Mouse (Mus musculus) gonadal fat pad, adult 2 months (tissue): ENCODE measurements around the gene Wdr31. TPM values are rescaled to one million over a fixed set of nuclear protein-coding genes. Genes with fewer than 3 reads are reported as not detected.
"Not testable (repeated sequence)": the region's sequence is repeated elsewhere in the genome, so short reads cannot be mapped to it uniquely, and the experiment has no call there.

Source experiments
- DNase-seq: peaks from one replicate; pipeline ENCODE4 v3.0.0-alpha.2; 2012; ENCODE audit warnings: low read depth
- polyA plus RNA-seq: library from polyadenylated mRNA; depleted of rRNA; stranded (reverse); fragments of >200 nt; gene quantifications from 2 replicates; pipeline ENCODE4 v1.2.3, GENCODE M21; 2012

Gene Wdr31
- polyA plus RNA-seq, 1 experiment: 4.3 TPM

GRCm38 (mm10) chr4:62495946-62496345, 25.2 kb upstream of the Wdr31 start:
- DNase-seq: no peak

DNA sequence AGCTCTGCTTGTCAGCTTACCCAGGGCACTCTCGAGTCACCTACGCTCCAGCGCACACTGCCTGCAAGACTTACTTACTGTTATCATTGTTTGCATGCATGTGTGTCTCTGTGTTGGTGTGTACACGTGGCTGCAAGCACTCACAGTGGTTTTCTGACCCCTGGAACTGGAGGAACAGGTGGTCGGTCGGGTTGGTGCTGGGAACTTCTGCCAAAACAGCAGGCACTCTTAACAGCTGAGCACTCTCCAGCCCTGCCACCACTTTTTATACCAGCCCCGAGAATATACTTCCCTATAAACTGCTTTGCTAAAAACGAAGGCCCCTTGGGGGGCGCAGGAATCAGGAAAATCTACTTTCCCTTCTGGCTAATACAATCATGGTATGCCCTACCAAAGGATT, 23.5 kb upstream of the Wdr31 start:
- no peak for DNase-seq

DNA sequence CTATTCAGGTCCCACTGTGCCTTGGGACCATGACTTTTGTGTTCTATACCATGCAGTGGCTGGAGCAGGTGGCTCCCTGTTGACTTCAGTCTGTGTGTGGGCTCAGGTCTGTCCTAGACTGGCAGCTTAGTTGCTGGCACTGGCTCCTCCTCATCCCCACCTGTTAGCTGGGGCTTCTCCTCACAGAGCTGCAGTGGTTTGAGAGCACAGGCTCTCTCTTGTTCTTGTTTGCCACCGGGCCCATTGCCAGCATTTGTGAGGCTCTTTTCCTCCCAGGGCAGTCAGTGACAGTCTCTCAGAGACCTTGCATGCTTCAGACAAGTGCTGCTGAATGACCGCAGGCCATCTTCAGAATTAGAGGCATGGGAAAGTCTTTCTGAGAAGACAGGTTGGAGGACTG, 22.0 kb upstream of the Wdr31 start:
- DNase-seq: no peak

GRCm38 (mm10) chr4:62487914-62488313, 17.2 kb upstream of the Wdr31 start:
- no peak for DNase-seq

- DNase-seq: no peak
Measured at GRCm38 (mm10) chr4:62487172-62487571, 16.5 kb upstream of the Wdr31 start.

DNA sequence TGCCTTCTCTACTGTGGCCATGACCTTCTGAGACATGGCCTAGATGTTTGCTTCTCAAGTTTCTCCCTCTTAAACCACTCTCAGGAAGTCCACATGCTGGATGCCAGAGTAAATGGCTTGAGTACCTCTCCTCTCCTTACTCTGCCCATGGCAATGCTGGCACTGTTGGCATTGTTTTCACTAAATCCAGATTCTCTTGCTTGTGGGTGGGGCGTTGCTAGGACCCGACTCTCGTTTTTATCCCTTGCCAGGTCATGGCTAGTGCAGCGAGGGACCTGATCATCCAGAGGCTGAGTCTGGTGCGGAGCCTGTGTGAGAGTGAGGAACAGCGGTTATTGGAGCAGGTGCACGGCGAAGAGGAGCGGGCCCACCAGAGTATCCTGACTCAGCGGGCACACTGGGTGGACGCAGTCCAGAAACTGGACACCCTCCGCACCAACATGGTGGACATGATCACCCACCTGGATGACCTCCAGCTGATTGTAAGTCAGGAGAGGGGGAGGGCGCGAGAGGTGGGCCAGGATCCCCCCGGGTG, 15.5 kb upstream of the Wdr31 start:
- DNase-seq: no peak

GRCm38 (mm10) chr4:62485450-62486161, 14.9 kb upstream of the Wdr31 start:
- DNase-seq: no peak

DNA sequence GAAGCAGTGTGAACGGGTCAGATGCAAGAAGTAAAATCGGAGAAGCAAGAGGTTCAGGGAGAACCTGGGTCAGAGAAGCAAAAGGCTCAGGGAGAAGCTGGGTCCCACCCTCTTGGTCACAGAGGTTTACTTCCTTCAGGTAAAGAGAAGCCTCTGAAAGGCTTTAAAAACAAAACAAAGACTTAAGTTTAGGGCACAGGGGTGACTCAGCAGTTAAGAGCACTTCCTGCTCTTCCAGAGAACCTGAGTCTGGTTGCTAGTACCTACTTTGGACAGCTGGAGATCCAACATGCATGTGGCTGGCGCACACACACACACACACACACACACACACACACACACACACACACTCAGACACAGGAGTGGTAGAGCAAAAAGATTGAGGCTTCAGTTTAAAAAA, 14.2 kb upstream of the Wdr31 start:
- no peak for DNase-seq

GRCm38 (mm10) chr4:62480709-62481605, 10.3 kb upstream of the Wdr31 start:
- DNase-seq: no peak

DNA sequence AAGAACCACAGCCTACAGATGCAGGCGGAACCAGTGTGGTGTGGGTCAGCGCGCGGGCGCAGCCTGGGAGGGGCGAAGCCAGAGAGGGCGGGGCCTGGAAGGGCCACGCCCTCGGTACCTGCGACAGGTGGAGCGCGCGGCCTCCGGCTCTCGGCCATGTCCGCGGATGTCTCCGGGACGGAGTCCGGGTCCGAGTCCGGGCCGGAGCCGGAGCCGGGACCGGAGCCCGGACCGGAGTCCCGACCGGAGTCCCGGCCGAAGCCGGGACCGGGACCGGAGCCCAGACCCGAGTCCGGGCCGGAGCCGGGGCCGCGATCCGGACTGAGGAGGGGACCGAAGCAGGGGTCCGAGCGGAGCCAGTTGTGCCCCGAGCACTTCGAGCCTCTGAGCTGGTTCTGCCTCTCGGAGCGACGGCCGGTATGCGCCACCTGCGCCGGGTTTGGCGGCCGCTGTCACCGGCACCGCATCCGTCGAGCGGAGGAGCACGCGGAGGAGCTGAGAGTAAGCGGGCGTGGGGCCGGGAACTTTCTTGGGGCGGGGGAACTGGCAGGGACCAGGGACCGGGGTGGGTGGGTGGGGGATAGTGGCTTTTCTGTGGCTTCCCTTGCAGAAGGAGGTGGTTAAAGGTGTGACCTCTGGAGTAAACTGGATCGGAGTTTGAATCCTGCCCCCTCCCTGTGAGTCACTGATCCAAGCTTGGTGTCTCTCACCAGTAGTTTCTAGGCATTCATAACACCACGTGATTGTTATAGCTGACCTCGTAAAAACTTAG, 9.4 kb upstream of the Wdr31 start, which contains the start of gene Bspry:
Bspry (plus strand) TSS at position 117 of the 772 bp plus-strand sequence.
- DNase-seq: no peak

- not testable (repeated sequence) for DNase-seq
Measured at GRCm38 (mm10) chr4:62479593-62479936, 8.9 kb upstream of the Wdr31 start.

GRCm38 (mm10) chr4:62477542-62478244, 7.0 kb upstream of the Wdr31 start:
- no peak for DNase-seq

GRCm38 (mm10) chr4:62475793-62476192, 5.1 kb upstream of the Wdr31 start:
- no peak for DNase-seq

DNA sequence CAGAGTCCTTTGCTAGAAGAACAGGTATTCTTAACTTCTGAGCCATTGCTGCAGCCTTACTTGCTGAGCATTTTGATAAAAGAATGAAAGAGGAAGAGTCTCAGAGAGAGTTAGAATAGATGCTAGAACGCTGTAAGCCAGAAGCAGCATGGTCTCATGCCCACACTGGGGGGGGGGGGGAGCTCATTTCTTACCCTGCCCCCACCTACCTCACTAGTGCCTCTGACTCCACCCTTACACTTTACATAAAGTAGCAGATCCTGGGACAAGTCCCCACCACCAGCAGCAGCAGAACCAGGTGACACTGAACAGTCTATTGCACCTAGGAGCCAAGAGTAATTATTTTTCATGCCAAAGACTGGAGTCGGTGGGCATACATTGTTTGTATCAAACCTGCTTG, 4.4 kb upstream of the Wdr31 start:
- DNase-seq: no peak

DNA sequence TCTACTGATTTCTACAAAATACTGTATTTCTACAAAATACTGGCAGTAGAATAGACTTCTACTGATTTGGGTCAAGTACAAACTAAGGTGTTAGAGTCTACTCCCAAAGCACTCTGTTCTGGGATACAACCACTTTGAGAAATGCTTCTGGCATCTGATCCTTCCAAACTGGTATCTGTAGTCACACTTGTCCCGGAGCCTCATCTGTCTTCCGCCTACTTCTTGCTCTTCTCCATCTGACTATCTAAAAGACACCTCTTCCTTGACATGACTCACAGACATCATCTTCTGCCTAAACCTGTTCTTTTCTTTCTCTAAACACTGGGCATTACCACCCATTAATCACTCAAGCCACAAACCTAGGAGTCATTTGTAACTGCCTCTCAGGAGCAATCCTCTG, 1.4 kb upstream of the Wdr31 start:
- DNase-seq: no peak

GRCm38 (mm10) chr4:62468158-62468557, 2.5 kb downstream of the Wdr31 start:
- no peak for DNase-seq

DNA sequence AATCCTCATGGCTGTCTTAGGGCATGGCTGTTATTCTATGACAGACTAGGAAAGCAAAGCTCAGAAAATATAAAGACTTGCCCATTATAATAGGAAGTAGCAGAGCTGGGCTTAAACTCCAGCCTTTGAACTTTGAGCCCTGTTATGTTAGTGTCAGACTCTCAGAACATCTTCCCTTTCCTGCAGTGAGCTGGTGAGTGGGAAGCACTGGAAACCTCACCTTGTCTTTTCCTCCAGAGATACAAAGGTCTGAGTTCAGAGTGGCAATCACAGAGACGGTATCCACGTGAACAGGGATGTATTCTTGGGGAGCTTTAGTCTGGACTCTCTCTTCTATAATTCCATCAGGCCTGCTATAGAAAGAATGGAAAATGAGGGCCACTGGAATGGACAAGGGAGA, 7.6 kb downstream of the Wdr31 start:
- no peak for DNase-seq

DNA sequence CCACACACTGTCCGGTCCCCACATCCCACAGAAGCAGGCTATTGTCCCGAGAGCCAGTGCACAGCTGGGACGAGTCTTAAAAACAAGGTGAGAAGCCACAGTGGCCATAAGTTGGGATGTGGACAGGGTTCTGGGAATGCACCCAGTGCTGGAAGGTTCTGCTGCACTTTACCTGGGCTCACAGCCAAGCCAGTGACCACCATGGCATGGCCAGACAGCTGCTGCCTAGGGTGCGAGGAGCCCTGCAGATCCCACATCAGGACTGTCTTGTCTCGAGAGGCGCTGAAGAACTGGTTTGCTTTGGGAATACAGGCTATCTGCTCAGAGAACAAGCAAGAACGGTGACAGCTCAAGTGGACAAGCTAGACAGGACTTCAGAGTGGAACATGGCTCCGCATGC, 10.3 kb downstream of the Wdr31 start:
- DNase-seq: no peak

DNA sequence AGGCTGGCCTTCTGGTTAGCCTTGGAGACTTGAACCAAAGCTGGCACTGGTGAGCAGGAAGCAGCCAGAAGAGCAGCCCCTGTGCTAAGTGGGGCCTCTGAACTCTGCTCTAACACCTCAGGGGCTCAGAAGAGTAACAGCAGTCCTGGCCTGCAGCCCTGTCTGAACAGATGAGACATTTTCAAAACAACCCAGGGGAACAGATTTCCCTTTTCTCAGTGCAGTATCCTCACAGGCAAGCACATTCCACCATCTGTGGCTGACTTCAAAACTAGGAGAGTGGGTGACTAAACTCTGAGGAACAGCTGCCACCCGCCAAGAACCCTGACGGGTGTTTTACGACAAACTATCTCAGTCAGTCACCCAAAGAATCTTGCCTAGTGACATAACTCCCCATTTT, 11.6 kb downstream of the Wdr31 start:
- no peak for DNase-seq

- no peak for DNase-seq
Measured at GRCm38 (mm10) chr4:62454995-62455394, 15.7 kb downstream of the Wdr31 start.

DNA sequence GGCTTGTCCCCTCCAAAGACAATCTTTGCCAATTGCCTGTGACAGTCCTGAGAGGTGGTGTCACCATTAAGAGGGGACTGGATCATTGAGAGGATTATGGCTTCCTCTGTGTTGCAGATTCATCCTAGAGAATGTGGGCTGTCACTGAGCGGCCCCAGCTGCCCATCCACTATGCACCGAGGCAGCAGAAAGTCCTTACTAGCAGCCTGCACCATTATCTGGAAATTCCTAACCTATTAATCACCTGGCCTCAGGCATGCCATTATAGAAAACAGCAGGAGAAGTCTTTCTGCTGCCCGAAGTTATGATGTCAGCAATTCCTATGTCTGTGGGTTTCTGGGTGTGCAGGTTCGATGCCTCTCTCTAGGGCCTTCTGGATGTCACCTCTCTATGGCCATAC, 29.7 kb downstream of the Wdr31 start:
- no peak for DNase-seq

DNA sequence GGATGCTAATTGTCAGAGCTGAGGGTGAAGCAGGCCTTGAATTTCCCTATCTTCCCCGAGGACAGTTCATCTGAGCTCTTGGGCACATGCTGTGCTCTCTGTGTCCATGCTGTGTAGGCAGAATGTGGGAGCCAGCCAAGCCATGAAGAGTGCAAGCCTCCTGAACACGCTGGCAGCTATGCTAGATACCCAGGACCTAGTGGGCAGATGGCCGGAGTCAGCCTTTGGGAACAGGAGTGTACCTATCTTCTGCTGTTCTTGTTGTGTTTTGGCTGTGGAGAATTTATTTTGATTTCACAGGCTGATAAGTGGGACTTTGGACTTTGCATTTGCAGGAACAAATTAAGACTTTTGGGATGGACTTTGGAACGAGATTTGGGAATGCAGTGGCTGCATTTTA, 30.2 kb downstream of the Wdr31 start:
- peak; percentile 50 for DNase-seq
